Mouse (Mus musculus): ENCODE measurements around the gene Zfp184.

GRCm38 (mm10) chr13:21906301-21906700 lies 38.6 kb upstream of the Zfp184 start:
- TF ChIP-seq EP300 (IDR thresholded peaks at IDR 0.05; ENCODE audit: low read depth) (no peak), CTCF (IDR thresholded peaks at IDR 0.05; ENCODE audit: low read depth) (no peak)

All from liver, embryonic 14.5 days (tissue).